Mouse (Mus musculus) adrenal gland, adult 2 months (tissue): ENCODE data around the gene Tdgf1. TPM values are rescaled to one million over a fixed set of nuclear protein-coding genes. Genes with fewer than 3 reads are reported as not detected.
A peak's percentile ranks its signal among the peaks of the same experiment; 100 is the strongest.

ENCODE experiments used
- DNase-seq: peaks from one replicate; pipeline ENCODE4 v3.0.0; 2021
- polyA plus RNA-seq: library from polyadenylated mRNA; depleted of rRNA; stranded (reverse); fragments of >200 nt; gene quantifications from 2 replicates; pipeline ENCODE4 v1.2.3, GENCODE M21; 2012
- total RNA-seq, 2 experiments: library from RNA; stranded (reverse); gene quantifications; 2 replicates each; pipeline ENCODE4 v1.2.3; 2021

Tdgf1 gene
- total and polyA plus RNA-seq, 3 experiments: not detected

DNA sequence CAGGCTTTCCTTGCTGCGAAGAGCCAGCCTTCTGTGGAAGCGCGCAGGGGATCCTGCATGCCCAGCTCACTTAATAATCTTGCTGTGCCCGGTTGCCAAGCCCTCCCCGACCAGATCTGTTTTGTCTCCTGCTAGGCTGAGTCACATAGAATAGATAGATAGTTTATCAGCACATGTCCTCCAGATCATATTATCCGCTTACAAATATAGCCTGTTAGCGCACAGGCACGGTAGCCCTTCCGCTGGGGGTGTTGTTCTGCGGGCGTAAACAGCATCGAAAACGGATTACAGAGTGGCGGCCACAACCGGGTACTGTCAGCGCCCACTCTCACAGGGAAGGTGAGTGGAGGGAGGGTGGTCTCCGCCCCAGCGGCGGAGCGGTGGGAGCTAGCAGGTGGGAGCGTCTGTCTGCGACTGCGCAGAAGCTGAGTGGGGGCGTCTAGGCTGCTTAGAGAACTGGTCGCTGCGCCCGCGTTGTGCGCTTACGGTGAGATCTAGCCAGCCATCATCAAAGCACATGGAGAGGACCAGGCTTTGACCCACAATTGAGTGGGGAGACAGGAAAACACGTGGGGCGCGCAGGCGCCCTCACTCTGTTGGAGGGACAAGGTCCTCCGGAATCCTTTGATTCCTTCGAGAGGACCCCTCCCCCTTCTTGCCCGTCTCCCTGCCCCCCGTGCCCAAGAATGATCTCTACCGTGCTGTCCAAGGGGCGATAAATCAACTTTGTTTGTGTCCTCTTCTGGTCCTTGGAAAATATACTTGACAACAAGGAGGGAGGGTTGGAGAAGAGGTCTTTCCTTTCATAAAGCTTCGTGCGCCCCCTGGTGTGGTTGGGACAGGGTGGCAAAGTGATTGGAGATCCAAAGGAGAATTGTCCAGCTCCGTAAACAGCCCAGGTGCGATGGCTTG lies 7.8 kb upstream of the Tdgf1 start:
- peak; percentile 84 for DNase-seq

GRCm38 (mm10) chr9:110952931-110953549 lies 7.1 kb upstream of the Tdgf1 start:
- no peak for DNase-seq

- no peak for DNase-seq
These were observed 6.4 kb upstream of the Tdgf1 start for GRCm38 (mm10) chr9:110952398-110952797.

DNA sequence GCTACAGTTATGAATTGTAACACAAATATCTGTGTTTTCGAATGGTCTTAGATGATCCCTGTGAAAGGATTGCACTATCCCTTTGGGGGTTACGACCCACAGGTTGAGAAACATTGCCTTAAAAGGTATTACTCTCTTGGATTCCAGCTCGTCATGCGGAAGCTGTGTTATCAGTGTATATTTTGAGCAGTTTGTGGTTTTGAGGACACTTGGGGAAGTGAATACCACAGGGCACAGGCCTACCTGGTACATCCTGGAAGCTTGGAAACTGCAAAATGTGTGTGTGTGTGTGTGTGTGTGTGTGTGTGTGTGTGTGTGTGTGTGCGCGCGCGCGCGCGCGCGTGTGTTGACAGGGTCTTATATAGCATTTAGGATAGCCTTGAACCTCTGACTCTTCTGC lies 5.9 kb upstream of the Tdgf1 start:
- no peak for DNase-seq

DNA sequence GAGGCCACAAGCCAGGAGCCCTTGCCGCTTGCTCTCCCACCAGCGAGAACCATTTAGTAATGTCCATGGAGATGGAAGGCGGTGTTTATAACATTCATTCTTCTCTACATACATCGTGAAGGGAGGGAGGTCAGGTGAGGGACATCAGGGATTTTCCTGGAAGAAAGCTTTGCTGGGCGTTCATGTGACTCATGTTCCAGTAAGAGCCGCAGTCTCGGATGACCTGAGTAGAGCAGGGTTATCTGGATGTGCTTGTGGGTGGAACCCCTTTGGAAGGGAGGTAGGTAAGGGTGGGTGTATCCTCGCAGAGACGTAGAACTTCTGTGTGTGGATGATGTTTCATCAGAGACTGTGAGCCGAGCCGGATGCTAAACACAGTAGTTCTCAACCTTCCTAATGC lies 5.4 kb upstream of the Tdgf1 start, which contains the start of gene Lrrc2:
Gene Lrrc2, plus strand, starts transcription at position 149 of the 400 bp plus-strand sequence.
- DNase-seq: no peak

DNA sequence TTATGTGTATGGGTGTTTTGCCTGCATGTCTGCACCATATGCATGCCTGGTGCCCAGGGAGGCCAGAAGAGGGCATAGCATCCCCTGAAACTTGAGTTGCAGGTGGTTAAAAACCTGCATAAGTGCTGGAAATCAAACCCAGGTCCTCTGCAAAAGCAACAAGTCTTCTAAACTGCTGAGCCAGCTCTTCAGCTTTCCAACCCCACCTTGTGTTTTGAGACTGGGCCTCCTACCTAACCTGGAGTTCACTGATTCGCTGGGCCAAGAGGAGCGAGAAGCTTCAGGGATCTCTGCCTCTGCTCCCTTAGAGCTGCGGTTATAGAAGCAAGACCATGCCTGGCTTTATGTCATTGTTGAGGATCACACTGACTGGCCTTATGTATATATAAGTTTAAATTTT lies 4.2 kb upstream of the Tdgf1 start:
- no peak for DNase-seq

GRCm38 (mm10) chr9:110948813-110949310 lies 2.9 kb upstream of the Tdgf1 start:
- DNase-seq: no peak

GRCm38 (mm10) chr9:110947900-110948299 lies 1.9 kb upstream of the Tdgf1 start:
- no peak for DNase-seq

- DNase-seq: no peak
These were observed 1.3 kb upstream of the Tdgf1 start for GRCm38 (mm10) chr9:110947261-110947661.

- no peak for DNase-seq
These were observed 638 bp upstream of the Tdgf1 start for GRCm38 (mm10) chr9:110946548-110947044.

GRCm38 (mm10) chr9:110945343-110945742 lies 615 bp downstream of the Tdgf1 start:
- no peak for DNase-seq

GRCm38 (mm10) chr9:110944265-110944664 lies 1.7 kb downstream of the Tdgf1 start:
- no peak for DNase-seq

- DNase-seq: peak; percentile 74
These were observed 8.2 kb downstream of the Tdgf1 start for GRCm38 (mm10) chr9:110937506-110938490.

GRCm38 (mm10) chr9:110935941-110936340 lies 10.0 kb downstream of the Tdgf1 start:
- DNase-seq: no peak

GRCm38 (mm10) chr9:110933850-110934437 lies 12.0 kb downstream of the Tdgf1 start:
- no peak for DNase-seq

- DNase-seq: no peak
These were observed 14.4 kb downstream of the Tdgf1 start for GRCm38 (mm10) chr9:110931573-110931972.

DNA sequence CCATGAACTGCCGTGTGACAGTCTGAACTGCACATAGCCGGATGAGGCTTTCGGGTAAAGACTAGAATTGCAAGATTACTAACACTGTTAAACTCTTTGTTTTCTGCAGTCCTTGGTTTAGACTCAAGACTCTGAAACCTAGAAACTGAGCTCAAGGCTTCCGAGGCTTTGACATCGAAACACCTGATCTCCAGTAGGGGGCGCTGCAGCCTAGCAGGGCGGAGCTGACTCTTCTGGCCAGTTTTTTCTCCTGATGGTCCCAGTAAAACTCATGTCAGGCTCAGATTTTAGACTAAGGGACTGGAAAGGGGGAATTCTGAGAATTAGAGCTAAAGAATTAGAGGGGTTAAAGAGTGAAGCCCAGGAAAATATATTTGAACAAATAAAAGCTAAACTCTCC lies 23.2 kb downstream of the Tdgf1 start:
- peak; percentile 71 for DNase-seq

DNA sequence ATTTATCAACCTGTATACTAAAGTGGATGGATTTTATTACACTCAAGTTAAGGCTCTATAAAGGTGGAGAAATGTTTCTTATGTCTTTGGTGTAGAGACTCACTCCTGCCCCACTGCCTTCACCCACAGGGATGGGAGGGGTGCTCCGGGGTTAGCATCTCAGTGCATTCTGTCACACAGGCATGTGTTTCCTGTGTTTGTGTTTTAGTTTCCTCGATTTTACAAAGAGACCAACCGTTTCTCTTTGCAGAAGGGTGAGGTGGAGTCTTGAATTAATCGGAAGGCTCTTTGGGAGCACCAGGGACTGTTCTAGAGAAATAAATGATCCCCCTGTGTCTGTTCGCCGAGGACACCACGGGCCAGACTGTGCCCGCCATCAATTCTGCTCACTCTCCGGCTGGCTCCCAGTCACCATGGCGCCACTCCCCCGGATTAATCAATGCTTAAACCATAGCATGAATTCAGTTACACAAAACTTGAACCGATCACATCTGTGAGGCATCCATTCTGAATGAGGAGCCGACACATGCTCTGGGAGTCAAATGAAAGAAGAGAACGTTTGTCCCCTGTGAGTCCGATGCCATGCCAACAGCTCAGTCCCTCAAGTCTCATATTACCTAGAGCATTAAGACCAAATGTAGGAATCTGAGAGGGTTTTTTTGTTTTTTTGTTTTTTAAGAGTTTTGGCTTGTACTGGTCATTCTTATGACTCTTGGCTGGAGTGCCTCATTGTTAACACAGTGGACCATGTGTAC lies 25.1 kb downstream of the Tdgf1 start:
- DNase-seq: no peak

DNA sequence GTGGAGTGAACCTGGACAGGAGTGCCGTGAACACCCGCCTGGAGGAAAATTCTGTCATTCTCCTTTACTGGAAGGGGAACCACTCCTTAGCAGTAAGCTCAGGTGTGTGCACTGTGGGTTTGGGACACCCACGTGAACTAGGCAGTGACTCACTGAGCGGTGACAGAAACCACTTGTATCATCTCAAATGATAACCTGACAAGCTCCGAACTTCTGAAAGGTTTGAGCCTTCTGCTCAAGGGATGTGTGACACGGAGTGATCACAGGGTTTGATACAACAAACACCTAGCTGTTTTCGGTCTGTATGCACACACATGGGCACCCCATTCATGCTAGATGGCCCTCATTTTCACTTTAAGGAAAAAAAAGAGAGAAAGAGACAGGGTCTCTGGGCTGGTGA lies 29.2 kb downstream of the Tdgf1 start, which contains the start of gene Fam240a:
Gene Fam240a, minus strand, starts transcription at position 76 of the 400 bp plus-strand sequence.
- DNase-seq: no peak

- no peak for DNase-seq
These were observed 30.5 kb downstream of the Tdgf1 start for GRCm38 (mm10) chr9:110915466-110915865.
